ENCODE assay signal across 22 mouse cellular contexts in the genomic region with DNA sequence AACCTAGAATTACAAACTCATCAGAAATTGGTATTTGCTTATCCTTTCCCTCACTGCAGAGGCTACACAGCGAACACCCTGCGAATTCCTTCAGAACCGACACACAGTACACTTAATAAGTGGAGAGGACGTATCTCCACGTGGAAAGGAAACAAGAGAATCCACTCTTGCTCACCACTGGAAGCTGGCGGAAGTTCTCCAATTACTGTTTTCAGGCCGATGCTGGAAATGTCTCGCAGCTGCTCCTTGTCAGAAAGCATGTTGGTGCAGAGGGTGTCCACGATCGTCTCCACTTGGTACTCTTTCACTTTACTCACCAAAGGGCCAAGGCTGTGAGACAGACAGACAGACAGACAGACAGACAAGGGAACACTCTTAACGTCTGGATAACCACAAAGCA. TPM values are rescaled to one million over a fixed set of nuclear protein-coding genes. Genes with fewer than 3 reads are reported as not detected.
DNase-seq lines count a peak whose midpoint lies in the region; ATAC-seq and TF ChIP-seq lines count a peak whose summit lies in the region.
"Had no signal": no experiment of that assay in that cellular context is flagged by ENCODE, and none has a peak within 500 bp of the region (broad histone marks: within the 10 kb centered on the region; RNA-seq: fewer than 3 reads in every experiment).

No protein-coding gene starts in this region.

- H3K79me3 ChIP-seq in C2C12 (ENCODE audit: low read depth), result peaks cover 63% of the 10 kb centered on the region

- no peak for ATAC-seq in CD4-positive, CD25-positive, alpha-beta regulatory T cell, adult 4 months
- 0 out of 2 replicates have a peak, but pooled peaks have one; percentile 36 for ATAC-seq in kidney, embryonic 15.5 days (replicated peaks; ENCODE audit: low FRiP score)
- ATAC-seq: hindbrain, postnatal 0 days; midbrain, embryonic 16.5 days had no signal

- peak; percentile 18 for DNase-seq in CD4-positive, CD25-positive, alpha-beta regulatory T cell, adult 2 months (ENCODE audit: low read depth, low spot score)
- DNase-seq in kidney, postnatal 25 days, result no peak
- peak; percentile 12 for DNase-seq in lung, postnatal 25 days (ENCODE audit: low spot score)
- DNase-seq in MN1 (ENCODE audit: low spot score), result no peak
- no peak for DNase-seq in thymus, postnatal 0 days (ENCODE audit: low spot score)
- DNase-seq: adrenal gland, postnatal 14 days; cerebellum, adult 11-12 months; cerebellum, postnatal 25 days; kidney, adult 9 months; spleen, adult 18-20 months; thymus, adult 2 months had no signal

- H3K9ac ChIP-seq in kidney, embryonic 15.5 days, result no peak overlapping the region
- H3K9ac ChIP-seq: embryonic facial prominence, embryonic 15.5 days; heart, embryonic 15.5 days; limb, embryonic 15.5 days; stomach, embryonic 15.5 days had no signal

- no peak for TF ChIP-seq CTCF in C2C12 (IDR thresholded peaks at IDR 0.05; ENCODE audit: control insufficient read depth, insufficient read depth, insufficient read length)

- 0 out of 2 replicates have a peak, but pooled peaks cover 8% of the 10 kb centered on the region for H3K4me1 ChIP-seq in kidney, embryonic 15.5 days
- H3K4me1 ChIP-seq: stomach, embryonic 15.5 days had no signal

- H3ac ChIP-seq in C2C12 (ENCODE audit: control insufficient read depth, insufficient read length, low read depth), result no peak overlapping the region

- 51% methylated on average over 11 of the region's 11 CpGs for WGBS in kidney, embryonic 15.5 days

- peaks cover 72% of the 10 kb centered on the region for H3K79me2 ChIP-seq in C2C12 (ENCODE audit: control insufficient read depth, insufficient read depth)

- H3K4me2 ChIP-seq in kidney, embryonic 15.5 days, result no peak overlapping the region
- H3K4me2 ChIP-seq: embryonic facial prominence, embryonic 15.5 days; heart, embryonic 15.5 days; limb, embryonic 15.5 days; stomach, embryonic 15.5 days had no signal

- H3K27me3 ChIP-seq in kidney, embryonic 15.5 days, result no peaks in the 10 kb centered on the region
- H3K27me3 ChIP-seq in C2C12 (ENCODE audit: control insufficient read depth, insufficient read depth, insufficient read length), result no peaks in the 10 kb centered on the region
- H3K27me3 ChIP-seq: embryonic facial prominence, embryonic 15.5 days; heart, embryonic 15.5 days; limb, embryonic 15.5 days; megakaryocyte, embryonic 14.5 days; stomach, embryonic 15.5 days had no signal

- H3K9me3 ChIP-seq in kidney, embryonic 15.5 days (replicated peaks), result no peaks in the 10 kb centered on the region
- H3K9me3 ChIP-seq: embryonic facial prominence, embryonic 15.5 days; forebrain, embryonic 10.5 days; heart, embryonic 15.5 days; limb, embryonic 15.5 days; megakaryocyte, embryonic 14.5 days; stomach, embryonic 15.5 days had no signal

- H3K27ac ChIP-seq in kidney, embryonic 15.5 days, result no peak overlapping the region
- H3K27ac ChIP-seq: embryonic facial prominence, embryonic 15.5 days; forebrain, embryonic 10.5 days; heart, embryonic 15.5 days; limb, embryonic 15.5 days; stomach, embryonic 15.5 days had no signal

- no peak overlapping the region for H3K4me3 ChIP-seq in kidney, embryonic 15.5 days (replicated peaks)
- H3K4me3 ChIP-seq in C2C12 (ENCODE audit: insufficient read depth, poor library complexity, severe bottlenecking), result no peak overlapping the region
- H3K4me3 ChIP-seq: embryonic facial prominence, embryonic 15.5 days; forebrain, embryonic 10.5 days; heart, embryonic 15.5 days; limb, embryonic 15.5 days; megakaryocyte, embryonic 14.5 days; stomach, embryonic 15.5 days had no signal

- H3K36me3 ChIP-seq in kidney, embryonic 15.5 days, result peaks cover 60% of the 10 kb centered on the region
- peaks cover 92% of the 10 kb centered on the region for H3K36me3 ChIP-seq in C2C12 (ENCODE audit: control insufficient read depth, insufficient read depth)

TF ChIP-seq in C2C12, 6 proteins besides CTCF, POLR2A, EP300 and RAD21:
- peak; percentile 18 for TF ChIP-seq MYOD1 (IDR thresholded peaks at IDR 0.05; ENCODE audit: control insufficient read depth, insufficient read length, low read depth)
- TF ChIP-seq USF1 (IDR thresholded peaks at IDR 0.05; ENCODE audit: low read depth), result no peak

RNA-seq across cellular contexts. Expression of gene Cand1, which starts 20.4 kb away (rescaled TPM):
- polyA plus RNA-seq in CD4-positive, CD25-positive, alpha-beta regulatory T cell, adult 4 months (2017; shearing (Covaris generic)), result 10 to 100 TPM; 12.8 to 29.9 TPM
- polyA plus RNA-seq in kidney, embryonic 15.5 days (2015; fragmentation: Nextera tagmentation; extraction: Ambion mirVana), result 64.8 and 67.9 TPM in 2 replicates
- 55.5 TPM for polyA plus RNA-seq in C2C12 (2012; fragmentation: generic; extraction: Trizol)
- 28.6 and 35.7 TPM in 2 replicates for polyA plus RNA-seq in thymus, postnatal 0 days (2015; fragmentation: Nextera tagmentation; extraction: Ambion mirVana)

Comparison
In these comparisons a context has a peak if more than half of its experiments do, and no peak if none do; other contexts are left out.
1. DNase-seq: peak in CD4-positive, CD25-positive, alpha-beta regulatory T cell, adult 2 months (single experiment) and lung, postnatal 25 days (single experiment); none in kidney, postnatal 25 days (0 of 2), MN1 (single experiment) and thymus, postnatal 0 days (single experiment).